Mouse (Mus musculus) kidney, adult 2 months (tissue): ENCODE measurements around the gene Phlpp1. TPM values are rescaled to one million over a fixed set of nuclear protein-coding genes. Genes with fewer than 3 reads are reported as not detected.
A peak's percentile ranks its signal among the peaks of the same experiment; 100 is the strongest.

ENCODE experiments used
- DNase-seq: peaks from one replicate; pipeline ENCODE4 v3.0.0; 2021
- H3K27ac ChIP-seq: fragments of 200-500 bp; 2 replicates; pipeline ENCODE4 v1.5.1; 2012; ENCODE audit warnings: low read depth, low read length, control low read depth, inconsistent platforms; ENCODE audit not compliant: insufficient read depth
- H3K27me3 ChIP-seq: fragments of 200-500 bp; replicated peaks from 2 replicates; pipeline ENCODE4 v1.6.1; 2012; ENCODE audit warnings: mild to moderate bottlenecking, moderate library complexity, low read length, inconsistent platforms; ENCODE audit not compliant: control insufficient read depth, insufficient read depth
- H3K36me3 ChIP-seq: fragments of 200-500 bp; 2 replicates; pipeline ENCODE4 v1.6.1; 2012; ENCODE audit warnings: mild to moderate bottlenecking, moderate library complexity, low read length, inconsistent platforms; ENCODE audit not compliant: control insufficient read depth, insufficient read depth
- H3K4me1 ChIP-seq: fragments of 200-500 bp; 2 replicates; pipeline ENCODE4 v1.6.1; 2011; ENCODE audit warnings: low read length; ENCODE audit not compliant: control insufficient read depth, insufficient read depth
- H3K4me3 ChIP-seq: fragments of 200-500 bp; 2 replicates; pipeline ENCODE4 v1.5.1; 2011; ENCODE audit warnings: mild to moderate bottlenecking, low read depth, low read length, control low read depth; ENCODE audit not compliant: insufficient read depth
- CTCF ChIP-seq: fragments of 200-500 bp; conservative IDR thresholded peaks from 2 replicates; pipeline ENCODE4 v1.5.1; 2011; ENCODE audit warnings: low read depth, mild to moderate bottlenecking, control low read depth, low read length, moderate library complexity, mixed read lengths; ENCODE audit not compliant: insufficient read depth, insufficient read length
- POLR2A ChIP-seq: fragments of 200-500 bp; IDR thresholded peaks from one replicate; pipeline ENCODE4 v1.6.1; 2011; ENCODE audit warnings: low read depth, low read length, control low read depth
- WGBS: fragments of 180-500 bp; shearing (Covaris S2); methylation state at CpG from one replicate; pipeline ENCODE4 v1.1.7; 2018; 5-methylcytosine and 5-hydroxymethylcytosine counted together
- polyA plus RNA-seq: library from polyadenylated mRNA; depleted of rRNA; stranded (reverse); fragments of >200 nt; gene quantifications from 2 replicates; pipeline ENCODE4 v1.2.3, GENCODE M21; 2012

Phlpp1 gene
- polyA plus RNA-seq, 1 experiment = 10.2 TPM

DNA sequence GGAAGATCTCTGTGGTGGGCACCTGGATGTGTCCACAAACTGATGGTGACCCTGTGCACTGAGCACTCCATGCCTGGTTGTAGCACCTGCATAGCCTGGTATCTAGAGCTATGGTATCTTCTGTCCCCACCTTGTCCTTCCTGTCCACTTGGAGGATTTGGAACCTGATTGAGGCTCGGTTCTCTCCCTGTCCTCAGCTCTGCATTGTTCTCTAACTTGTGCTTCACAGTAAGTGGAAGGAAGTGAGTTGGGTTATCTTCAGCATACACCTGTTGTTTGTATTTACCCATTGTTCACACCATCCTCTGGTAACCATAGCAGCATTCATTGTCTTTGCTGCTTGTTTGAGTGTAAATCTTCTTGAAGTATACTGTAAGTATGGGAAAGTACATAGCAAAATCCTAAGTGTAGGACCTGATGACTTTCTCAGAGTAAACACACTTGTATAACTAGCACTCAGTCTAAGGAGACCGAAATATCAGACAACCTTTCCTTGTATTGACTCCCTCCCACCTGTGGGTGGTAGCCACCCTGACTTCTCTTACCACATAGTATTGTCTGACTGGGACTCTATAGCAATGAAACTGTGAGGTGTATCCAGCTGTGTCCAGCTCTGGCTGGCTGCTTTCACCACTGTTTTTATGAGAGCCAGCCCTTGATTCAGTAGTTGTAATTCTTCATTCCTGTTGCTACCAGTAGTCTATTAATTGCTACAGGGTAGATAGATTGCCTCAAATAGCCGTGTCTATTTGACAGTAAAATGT is 191.5 kb downstream of the Phlpp1 start:
- 67% methylated on average over 3 of the region's 3 CpGs for WGBS
- H3K4me1 ChIP-seq = no peaks in the 10 kb centered on the region
- no peak overlapping the region for H3K4me3 ChIP-seq
- H3K27ac ChIP-seq = no peak overlapping the region
- H3K27me3 ChIP-seq = no peaks in the 10 kb centered on the region
- peak; percentile 32 for DNase-seq
- no peaks in the 10 kb centered on the region for H3K36me3 ChIP-seq
- no peak for TF ChIP-seq CTCF
- no peak for TF ChIP-seq POLR2A

DNA sequence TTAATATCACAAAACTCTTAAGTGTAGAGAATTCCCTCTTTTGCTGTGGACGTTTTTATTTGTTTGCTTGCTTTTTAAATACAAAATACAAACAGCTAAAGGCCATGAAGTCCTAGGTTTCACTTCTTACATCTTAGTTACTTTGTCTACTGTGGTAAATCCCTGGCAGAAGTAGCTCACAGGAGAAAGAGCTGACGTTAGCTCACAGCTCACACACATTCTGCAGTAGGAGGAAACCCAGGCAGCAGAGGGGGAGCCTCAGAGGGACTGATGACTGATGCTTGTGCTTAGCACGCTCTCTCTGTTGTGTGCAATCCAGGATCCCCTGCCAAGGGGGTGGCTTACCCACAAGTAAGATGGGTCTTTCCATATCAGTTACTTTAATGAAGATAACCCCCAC is 197.8 kb downstream of the Phlpp1 start:
- Histone ChIP-seq H3K36me3 (no peaks in the 10 kb centered on the region), H3K27ac (no peak overlapping the region), H3K4me1 (no peaks in the 10 kb centered on the region), H3K4me3 (no peak overlapping the region), H3K27me3 (no peaks in the 10 kb centered on the region)
- 81% methylated on average over 3 of the region's 3 CpGs for WGBS
- DNase-seq = no peak
- TF ChIP-seq POLR2A (no peak), CTCF (no peak)

DNA sequence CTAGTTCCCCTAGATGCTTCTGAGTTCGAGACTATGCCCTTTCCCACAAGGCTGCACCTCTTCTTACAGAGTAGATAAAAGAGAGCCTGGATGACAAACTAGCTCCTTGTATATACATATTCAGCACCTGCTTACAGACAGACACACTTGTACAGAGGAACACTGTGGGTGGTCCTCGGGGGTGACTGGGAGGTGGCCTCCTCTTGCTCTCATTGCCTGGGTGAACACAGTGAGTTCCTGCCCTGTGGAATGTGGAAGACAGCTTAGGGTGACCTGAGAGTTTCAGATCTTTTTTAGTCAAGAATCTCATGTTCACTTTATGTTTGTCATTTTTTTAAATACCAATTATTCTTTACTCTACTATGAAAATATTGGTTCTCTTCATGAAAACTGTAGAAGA is 200.9 kb downstream of the Phlpp1 start:
- no peaks in the 10 kb centered on the region for H3K27me3 ChIP-seq
- H3K36me3 ChIP-seq = no peaks in the 10 kb centered on the region
- 82% methylated on average over 2 of the region's 2 CpGs for WGBS
- no peak overlapping the region for H3K4me3 ChIP-seq
- TF ChIP-seq CTCF (no peak), POLR2A (no peak)
- H3K27ac ChIP-seq = no peak overlapping the region
- no peak for DNase-seq
- no peaks in the 10 kb centered on the region for H3K4me1 ChIP-seq

DNA sequence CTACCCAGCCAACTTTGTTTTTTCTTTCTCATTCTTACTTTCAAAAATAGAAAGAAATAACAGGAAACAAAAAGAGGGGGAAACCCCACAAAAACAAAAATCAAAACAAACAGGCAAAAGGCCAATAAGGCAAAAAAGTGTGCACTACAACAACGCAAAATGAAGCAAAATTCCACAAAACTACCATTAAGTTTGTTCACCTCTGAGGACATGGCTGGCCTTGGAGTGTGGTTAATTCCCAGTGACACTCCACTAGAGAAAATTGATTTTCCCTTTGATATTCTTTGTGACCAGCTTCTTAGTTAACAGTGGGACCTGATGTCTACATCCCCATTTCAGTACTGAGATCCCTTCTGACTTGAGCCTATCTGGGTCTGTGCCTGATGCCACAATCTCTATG is 202.1 kb downstream of the Phlpp1 start:
- WGBS = 84% methylated on average over 1 of the region's 1 CpGs
- Histone ChIP-seq H3K36me3 (no peaks in the 10 kb centered on the region), H3K27me3 (no peaks in the 10 kb centered on the region), H3K4me1 (no peaks in the 10 kb centered on the region), H3K4me3 (no peak overlapping the region), H3K27ac (no peak overlapping the region)
- DNase-seq = no peak
- TF ChIP-seq POLR2A = no peak

DNA sequence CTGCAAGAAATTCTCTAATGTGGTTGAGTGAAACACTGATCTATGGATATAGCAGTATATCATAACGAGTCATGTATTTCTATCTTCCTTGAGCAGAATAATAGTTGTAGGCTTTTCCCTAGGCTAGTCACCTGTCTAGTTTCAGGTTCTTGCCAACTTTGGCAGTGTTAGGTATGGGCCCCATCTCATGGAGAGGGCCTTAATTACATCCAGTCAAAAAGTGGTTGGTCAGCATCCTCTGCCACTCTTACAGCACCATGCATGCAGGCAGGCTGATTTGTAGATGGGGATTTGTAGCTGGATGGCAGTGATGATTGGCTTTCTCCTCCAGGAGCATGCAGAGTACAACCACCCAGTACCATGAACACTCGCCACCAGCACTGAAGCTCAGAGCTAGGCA is 202.7 kb downstream of the Phlpp1 start:
- Histone ChIP-seq H3K4me3 (no peak overlapping the region), H3K27ac (no peak overlapping the region), H3K4me1 (no peaks in the 10 kb centered on the region), H3K27me3 (no peaks in the 10 kb centered on the region), H3K36me3 (no peaks in the 10 kb centered on the region)
- 95% methylated on average over 2 of the region's 2 CpGs for WGBS
- DNase-seq = peak; percentile 41
- TF ChIP-seq POLR2A (no peak), CTCF (peak; percentile 29; the same call in 1 of the 2 replicates)

DNA sequence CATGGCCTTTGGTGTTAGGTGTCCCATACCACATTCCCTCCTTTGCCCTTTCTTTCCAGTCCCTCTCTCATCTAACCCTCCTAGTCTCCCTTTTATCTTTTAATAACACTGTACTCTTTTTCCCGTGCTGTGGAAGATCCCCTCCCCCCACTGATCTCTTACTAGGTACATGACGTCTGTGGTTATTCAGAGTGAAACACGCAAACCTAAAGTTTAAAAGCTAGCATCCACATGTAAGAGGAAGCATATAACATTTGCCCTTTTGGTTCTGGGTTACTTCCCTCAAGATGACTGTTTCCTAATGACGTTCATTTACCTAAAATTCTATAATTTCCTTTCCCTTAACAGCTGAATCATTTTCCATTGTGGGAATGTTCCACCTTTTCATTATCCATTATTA is 203.4 kb downstream of the Phlpp1 start:
- DNase-seq = no peak

DNA sequence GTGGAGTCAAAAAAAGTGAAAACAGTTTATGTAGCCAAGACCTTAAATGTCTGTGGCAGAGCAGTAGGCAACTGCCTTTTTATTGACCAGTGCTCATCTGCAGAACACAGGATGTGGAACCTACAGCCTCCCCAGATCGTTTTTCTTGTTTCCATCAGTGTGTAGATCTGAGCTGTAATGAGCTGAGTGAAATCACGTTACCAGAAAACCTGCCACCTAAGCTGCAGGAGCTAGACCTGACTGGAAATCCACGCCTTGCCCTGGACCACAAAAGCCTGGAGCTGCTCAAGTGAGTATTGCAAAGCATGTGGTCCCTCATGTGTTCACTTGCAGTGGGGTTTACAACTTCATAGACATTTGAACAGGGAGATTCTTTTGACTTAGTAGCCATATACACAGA is 204.5 kb downstream of the Phlpp1 start:
- H3K36me3 ChIP-seq = no peaks in the 10 kb centered on the region; the same call in 1 of the 2 replicates
- H3K4me3 ChIP-seq = no peak overlapping the region
- no peaks in the 10 kb centered on the region for H3K4me1 ChIP-seq
- no peak for TF ChIP-seq POLR2A
- TF ChIP-seq CTCF = no peak
- 57% methylated on average over 3 of the region's 3 CpGs for WGBS
- no peak for DNase-seq
- no peaks in the 10 kb centered on the region for H3K27me3 ChIP-seq
- H3K27ac ChIP-seq = no peak overlapping the region

More for the DNA sequence above, 203.4 kb downstream of the Phlpp1 start:
- Histone ChIP-seq H3K4me1 (no peaks in the 10 kb centered on the region), H3K27ac (no peak overlapping the region), H3K4me3 (no peak overlapping the region), H3K36me3 (no peaks in the 10 kb centered on the region), H3K27me3 (no peaks in the 10 kb centered on the region)
- TF ChIP-seq POLR2A = no peak
- TF ChIP-seq CTCF = no peak
- WGBS = 80% methylated on average over 4 of the region's 4 CpGs
